Mouse (Mus musculus) right cerebral cortex, postnatal 25 days (tissue): ENCODE measurements at regions not wholly inside any gene's neighbourhood (a gene's known extent, or its start where the extent isn't known, plus 50 kb on each side); places are given as distances from the start of the nearest gene placed in this dataset.
A peak's percentile ranks its signal among the peaks of the same experiment; 100 is the strongest.

Source experiments
- DNase-seq: peaks from one replicate; pipeline ENCODE4 v3.0.0; 2022

GRCm38 (mm10) chr13:101884752-101885151 is 116.7 kb upstream of the Pik3r1 start:
- no peak for DNase-seq

GRCm38 (mm10) chr13:101891473-101891872 is 123.5 kb upstream of the Pik3r1 start:
- no peak for DNase-seq

- DNase-seq, result no peak
Measured at GRCm38 (mm10) chr13:101893035-101893600, 125.1 kb upstream of the Pik3r1 start.

- DNase-seq, result no peak
Measured at GRCm38 (mm10) chr13:101895161-101895560, 127.1 kb upstream of the Pik3r1 start.

- no peak for DNase-seq
Measured at GRCm38 (mm10) chr13:101895686-101896085, 127.7 kb upstream of the Pik3r1 start.

- DNase-seq, result no peak
Measured at GRCm38 (mm10) chr13:101896946-101897345, 128.9 kb upstream of the Pik3r1 start.

DNA sequence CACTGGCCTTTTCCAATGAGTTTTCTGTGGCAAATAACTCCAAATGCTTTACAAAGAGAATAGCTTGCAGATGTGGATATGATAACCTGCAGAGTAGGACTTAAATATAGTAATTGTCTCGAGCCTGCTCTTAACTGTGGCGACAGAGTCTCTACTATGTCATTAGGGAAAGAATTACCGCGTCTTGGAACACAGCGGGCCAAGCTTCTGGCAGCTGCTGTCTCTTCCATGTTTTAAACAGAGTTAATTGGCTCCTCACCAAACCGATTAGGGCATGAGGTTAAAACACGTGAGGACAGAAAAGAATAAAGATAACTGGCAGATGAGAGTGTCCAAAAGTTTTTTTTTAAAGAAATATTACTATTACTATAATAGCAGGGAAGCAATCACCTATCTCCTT is 134.2 kb upstream of the Pik3r1 start:
- DNase-seq, result no peak

- peak; percentile 41 for DNase-seq
Measured at GRCm38 (mm10) chr13:101905909-101906676, 138.1 kb upstream of the Pik3r1 start.

DNA sequence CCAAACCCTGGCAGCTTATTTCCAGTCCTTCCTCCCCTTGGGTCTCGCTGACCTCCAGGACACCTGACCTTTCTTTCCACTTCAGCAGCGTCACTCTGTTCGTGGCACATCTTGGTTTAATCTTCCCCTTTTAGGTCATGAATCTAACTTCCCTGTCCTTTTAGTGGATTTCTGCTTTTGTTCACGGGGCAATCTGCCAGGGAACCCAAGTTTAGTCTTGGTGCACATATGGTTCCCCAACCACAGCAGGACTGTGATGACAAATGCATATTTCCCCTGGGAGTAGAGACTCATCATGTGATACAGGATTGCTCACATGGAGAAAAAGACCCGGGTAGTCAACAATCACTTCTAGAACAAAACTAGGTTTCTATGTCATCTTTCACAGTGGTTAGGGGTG is 141.0 kb upstream of the Pik3r1 start:
- no peak for DNase-seq

GRCm38 (mm10) chr13:101910687-101911086 is 142.7 kb upstream of the Pik3r1 start:
- no peak for DNase-seq

DNA sequence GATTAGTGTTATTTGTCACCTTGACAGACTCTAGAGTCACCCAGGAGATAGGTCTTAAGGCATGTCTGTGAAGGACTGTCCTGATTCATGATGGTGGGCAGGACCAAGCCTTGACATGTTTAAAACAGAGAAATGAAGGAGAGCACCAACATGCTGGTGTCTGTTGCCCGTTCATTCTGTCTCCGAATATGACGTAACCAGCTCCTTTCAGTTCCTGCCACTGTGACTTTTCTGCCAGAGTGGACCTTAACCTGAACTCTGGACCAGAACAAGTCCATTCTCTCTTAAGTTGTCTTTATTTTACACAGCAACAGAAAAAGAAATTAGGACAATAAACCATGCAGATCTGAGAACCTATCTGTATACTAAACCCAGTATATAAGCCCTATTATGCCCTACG is 146.1 kb upstream of the Pik3r1 start:
- no peak for DNase-seq

DNA sequence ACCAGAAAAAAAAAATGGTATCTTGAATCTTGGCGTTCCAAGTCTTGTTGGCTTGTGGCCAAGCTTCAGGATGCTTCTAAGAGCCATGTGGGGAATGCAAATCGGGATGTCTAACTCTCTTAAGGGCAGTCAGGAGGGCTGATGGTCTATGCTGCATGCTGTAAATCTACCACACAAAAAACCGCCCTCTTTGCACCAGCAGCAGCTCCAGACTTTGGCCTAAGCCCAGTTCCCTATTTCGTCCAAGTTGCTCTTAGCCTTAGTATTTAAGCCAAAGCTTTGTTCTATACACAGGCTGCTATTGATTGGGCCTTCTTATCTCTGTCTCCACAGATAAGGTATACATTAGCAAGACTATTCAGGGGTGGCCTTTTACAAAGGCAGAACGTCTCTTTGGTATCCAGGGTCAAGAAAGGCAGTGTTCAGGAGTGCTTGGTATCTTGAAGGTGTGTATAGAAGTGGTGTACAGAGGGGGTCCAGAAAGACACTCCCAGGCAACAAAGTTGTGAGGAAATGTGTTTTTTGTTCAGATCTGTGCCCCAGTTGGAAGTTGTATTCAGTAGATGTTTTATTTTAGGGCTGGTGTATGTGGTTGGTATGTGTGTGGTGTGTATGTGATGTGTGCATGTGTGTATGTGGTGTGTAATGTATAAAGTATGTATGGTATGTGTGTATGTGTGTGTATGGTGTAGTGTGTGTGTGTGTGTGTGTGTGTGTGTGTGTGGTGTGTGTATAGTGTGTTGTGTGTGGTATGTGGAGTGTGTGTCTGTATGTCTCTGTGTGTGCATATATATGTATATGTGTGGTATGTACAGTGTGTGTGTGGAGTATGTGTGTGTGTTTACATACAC is 146.9 kb upstream of the Pik3r1 start:
- peak; percentile 24 for DNase-seq

DNA sequence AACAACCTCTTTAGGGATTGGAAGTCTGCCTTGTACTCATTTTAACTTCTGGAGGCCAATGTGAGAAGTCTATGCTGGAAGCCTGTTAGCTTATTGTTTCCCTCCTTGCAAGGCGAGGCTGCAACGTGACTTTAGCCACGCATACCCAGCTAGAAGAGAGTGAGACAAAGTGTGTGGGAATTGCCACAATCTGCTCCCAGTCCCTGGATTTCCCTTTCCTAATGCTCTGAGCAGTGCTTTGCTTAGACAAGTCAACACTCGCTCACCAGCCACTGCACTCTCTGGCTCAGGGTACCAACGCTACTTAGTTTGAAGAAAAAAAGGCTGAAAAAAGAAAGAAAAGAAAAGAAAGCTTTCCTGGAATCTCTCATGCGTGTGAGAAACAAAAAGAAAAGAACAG is 147.5 kb upstream of the Pik3r1 start:
- DNase-seq, result peak; percentile 33

DNA sequence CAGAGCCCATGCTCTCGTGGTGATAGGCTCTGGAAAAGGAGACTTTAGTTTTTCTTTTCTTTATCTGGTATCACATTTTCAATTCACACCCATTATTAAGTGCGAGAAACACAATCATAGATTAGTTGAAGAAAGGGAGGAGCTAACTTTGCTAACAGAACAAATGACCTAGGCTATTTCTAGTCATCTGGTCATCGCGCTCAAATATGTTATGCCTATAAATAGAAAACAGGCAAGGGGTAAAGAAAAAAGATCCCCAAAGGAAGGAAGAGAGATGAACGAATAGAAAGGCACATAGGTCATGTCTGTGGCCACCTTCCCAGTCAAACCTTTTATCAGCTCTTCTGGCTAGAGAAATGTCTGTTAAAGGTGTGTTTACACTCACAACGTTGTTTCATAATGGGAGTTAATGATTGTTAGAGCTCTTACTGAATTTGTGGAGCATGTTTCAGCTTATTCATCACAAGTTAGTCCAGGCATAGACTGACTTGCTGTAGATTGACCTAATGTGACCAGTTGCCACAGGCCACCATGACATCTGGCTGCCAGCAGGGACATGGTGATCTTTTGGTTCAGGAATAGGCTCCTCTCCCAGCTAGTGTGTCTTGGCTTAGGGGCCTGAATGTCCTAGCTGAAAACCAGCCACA is 148.1 kb upstream of the Pik3r1 start:
- no peak for DNase-seq

DNA sequence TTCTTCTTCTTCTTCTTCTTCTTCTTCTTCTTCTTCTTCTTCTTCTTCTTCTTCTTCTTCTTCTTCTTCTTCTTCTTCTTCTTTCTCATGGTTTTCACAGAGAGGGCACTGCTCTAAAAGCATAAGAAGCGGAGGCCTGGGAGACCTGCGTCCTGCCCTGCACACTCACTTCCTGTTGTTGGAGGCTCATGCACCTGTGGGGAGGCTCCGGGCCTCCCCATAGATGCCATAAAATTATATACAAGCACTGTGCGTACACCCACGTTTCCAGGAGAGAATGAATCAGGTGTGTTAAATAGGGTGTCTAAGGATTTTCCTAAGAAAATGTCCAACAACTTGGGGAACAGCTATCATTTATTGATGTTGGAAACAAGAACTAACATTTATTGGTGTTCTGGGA is 148.9 kb upstream of the Pik3r1 start:
- no peak for DNase-seq

GRCm38 (mm10) chr13:101918185-101918584 is 150.2 kb upstream of the Pik3r1 start:
- no peak for DNase-seq

DNA sequence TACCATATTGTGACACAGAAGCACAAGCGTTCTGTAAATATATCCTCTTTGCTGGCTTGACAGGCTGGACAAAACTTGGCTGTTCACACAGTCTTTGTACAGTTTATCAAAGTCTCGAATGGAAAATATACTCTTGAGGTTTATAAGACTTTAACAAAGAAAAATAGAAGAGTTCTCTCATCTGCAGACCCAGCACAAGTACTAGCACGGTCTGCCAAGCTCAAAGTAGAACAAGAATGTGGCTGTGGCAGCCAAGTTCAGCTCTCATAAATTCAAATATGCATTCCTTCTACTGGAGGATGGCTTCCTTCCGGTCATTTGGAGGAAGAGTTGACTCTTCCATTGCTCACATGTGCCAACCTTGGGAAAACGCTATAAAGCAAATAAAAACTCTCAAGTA is 151.2 kb upstream of the Pik3r1 start:
- no peak for DNase-seq

GRCm38 (mm10) chr13:101920384-101920783 is 152.4 kb upstream of the Pik3r1 start:
- DNase-seq, result no peak

- no peak for DNase-seq
Measured at GRCm38 (mm10) chr13:101924637-101925036, 156.6 kb upstream of the Pik3r1 start.

GRCm38 (mm10) chr13:101931264-101931663 is 163.2 kb upstream of the Pik3r1 start:
- no peak for DNase-seq

DNA sequence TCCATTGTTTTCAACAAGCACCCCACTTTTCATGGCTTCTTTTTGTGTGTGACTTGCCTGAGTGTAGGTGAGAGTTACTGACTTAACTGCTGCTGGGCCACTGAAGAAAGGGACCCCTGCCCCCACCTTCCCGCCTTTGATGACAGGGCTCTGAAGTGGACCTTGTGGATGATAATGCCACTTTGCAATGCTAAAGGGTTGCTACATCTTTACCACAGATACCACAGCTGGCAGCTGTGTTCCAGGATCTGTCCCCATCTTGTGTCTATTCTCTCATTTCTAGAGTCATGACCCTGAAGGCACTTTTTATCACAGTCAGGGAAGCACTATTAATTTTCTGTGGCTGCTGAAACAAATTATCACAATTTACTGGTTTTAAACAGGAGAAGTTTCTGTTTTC is 163.9 kb upstream of the Pik3r1 start:
- DNase-seq, result no peak

DNA sequence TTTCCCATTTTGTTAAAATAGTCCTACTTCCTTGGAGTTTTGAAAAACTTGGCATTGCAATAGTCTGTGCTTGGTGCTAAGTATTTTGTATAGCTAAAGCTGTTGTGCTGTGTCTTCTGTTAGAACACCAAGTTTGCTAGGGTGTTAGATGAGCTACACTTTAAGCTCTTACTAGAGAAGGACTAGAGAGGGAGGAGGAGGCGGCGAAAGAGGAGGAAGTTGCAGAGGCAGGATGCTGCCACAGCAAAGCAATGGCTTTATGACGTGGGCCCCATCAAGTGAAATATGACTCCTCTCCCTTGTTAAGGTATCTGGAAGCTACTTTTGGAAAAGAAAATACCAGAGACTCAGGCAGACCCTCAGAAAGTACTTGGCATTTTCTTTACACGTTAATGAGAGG is 167.8 kb upstream of the Pik3r1 start:
- no peak for DNase-seq

DNA sequence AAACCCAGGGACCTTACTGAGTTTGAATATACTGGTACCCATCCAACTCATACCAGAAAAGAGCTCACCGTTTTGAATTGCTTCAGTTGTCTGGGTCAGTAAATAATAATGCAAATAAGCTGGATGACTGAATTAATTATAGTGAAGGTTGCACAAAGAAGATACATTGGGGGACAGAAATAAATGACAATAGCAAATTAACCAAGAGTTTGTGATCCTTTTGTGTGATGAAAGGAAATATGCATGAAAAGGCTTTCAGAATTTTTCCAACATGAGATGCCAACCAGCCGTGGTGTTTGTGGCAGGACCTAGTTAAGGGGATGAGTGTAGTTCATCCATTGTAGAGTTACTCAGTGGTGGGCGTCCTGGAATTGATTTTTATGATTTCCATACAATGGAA is 186.5 kb upstream of the Pik3r1 start:
- no peak for DNase-seq
